Mouse (Mus musculus) testis, adult 2 months (tissue): Measurements from ENCODE around the gene Stpg4.

Experiments used
- CTCF ChIP-seq: fragments of 200-500 bp; IDR thresholded peaks from 2 replicates; pipeline ENCODE4 v1.5.1; 2012; ENCODE audit warnings: low read depth, mild to moderate bottlenecking, inconsistent platforms, low read length, moderate library complexity; ENCODE audit not compliant: control insufficient read depth, insufficient read depth, insufficient replicate concordance
- POLR2A ChIP-seq: fragments of 200-500 bp; IDR thresholded peaks from 2 replicates; pipeline ENCODE4 v1.6.1; 2012; ENCODE audit warnings: low read depth, mild to moderate bottlenecking, inconsistent platforms, low read length, moderate library complexity; ENCODE audit not compliant: control insufficient read depth

GRCm38 (mm10) chr17:87448339-87448738 lies 20.8 kb upstream of the Stpg4 start:
- TF ChIP-seq POLR2A, result no peak
- no peak for TF ChIP-seq CTCF
